Mouse (Mus musculus): ENCODE data around the gene Tead1. TPM values are rescaled to one million over a fixed set of nuclear protein-coding genes. Genes with fewer than 3 reads are reported as not detected.
A peak's percentile ranks its signal among the peaks of the same experiment; 100 is the strongest.

Tead1 gene
- polyA plus RNA-seq, 1 experiment from 2014 or later, result 13.9 TPM

- WGBS, result 63% methylated on average over 4 of the region's 4 CpGs
Observed at GRCm38 (mm10) chr7:112703341-112703740, 24.2 kb downstream of the Tead1 start.

GRCm38 (mm10) chr7:112705870-112706269 is 26.8 kb downstream of the Tead1 start:
- Histone ChIP-seq H3K9me3 (ENCODE audit: control insufficient read depth, low read length) (no peaks in the 10 kb centered on the region), H3K4me3 (ENCODE audit: low read depth, low read length) (no peak overlapping the region), H3K27me3 (ENCODE audit: control insufficient read depth, insufficient read depth, low read length) (no peaks in the 10 kb centered on the region), H3K4me2 (replicated peaks; ENCODE audit: low read depth) (no peak overlapping the region), H3K27ac (replicated peaks) (0 out of 2 replicates have a peak overlapping the region, but pooled peaks have one; percentile 4), H3K4me1 (replicated peaks; ENCODE audit: control insufficient read depth, insufficient read depth) (no peaks in the 10 kb centered on the region; the same call in 1 of the 2 replicates), H3K36me3 (ENCODE audit: control insufficient read depth, insufficient read depth, low read length) (no peaks in the 10 kb centered on the region), H3K9ac (ENCODE audit: low read length) (no peak overlapping the region)
- DNase-seq (ENCODE audit: low spot score) (no peak), ATAC-seq (ENCODE audit: low FRiP score, low TSS enrichment) (peak; percentile 49; the same call in 1 of the 2 replicates)
- WGBS, result 68% methylated on average over 9 of the region's 9 CpGs
- TF ChIP-seq EP300 (optimal IDR thresholded peaks at IDR 0.05) (no peak), CTCF (IDR thresholded peaks at IDR 0.05; ENCODE audit: low read depth) (no peak)

More at GRCm38 (mm10) chr7:112703341-112703740, 24.2 kb downstream of the Tead1 start:
- Histone ChIP-seq H3K4me3 (ENCODE audit: low read depth, low read length) (no peak overlapping the region), H3K36me3 (ENCODE audit: control insufficient read depth, insufficient read depth, low read length) (no peaks in the 10 kb centered on the region), H3K4me1 (replicated peaks; ENCODE audit: control insufficient read depth, insufficient read depth) (no peaks in the 10 kb centered on the region), H3K27me3 (ENCODE audit: control insufficient read depth, insufficient read depth, low read length) (no peaks in the 10 kb centered on the region), H3K9ac (ENCODE audit: low read length) (no peak overlapping the region), H3K4me2 (replicated peaks; ENCODE audit: low read depth) (no peak overlapping the region), H3K27ac (replicated peaks) (no peak overlapping the region), H3K9me3 (ENCODE audit: control insufficient read depth, low read length) (no peaks in the 10 kb centered on the region)
- no peak for ATAC-seq (ENCODE audit: low FRiP score, low TSS enrichment)
- no peak for TF ChIP-seq CTCF (IDR thresholded peaks at IDR 0.05; ENCODE audit: low read depth)
- TF ChIP-seq EP300 (optimal IDR thresholded peaks at IDR 0.05), result no peak
- no peak for DNase-seq (ENCODE audit: low spot score)

GRCm38 (mm10) chr7:112706756-112707155 is 27.6 kb downstream of the Tead1 start:
- DNase-seq (ENCODE audit: low spot score) (no peak), ATAC-seq (ENCODE audit: low FRiP score, low TSS enrichment) (no peak)
- 53% methylated on average over 3 of the region's 4 CpGs for WGBS
- TF ChIP-seq EP300 (optimal IDR thresholded peaks at IDR 0.05), result no peak
- TF ChIP-seq CTCF (IDR thresholded peaks at IDR 0.05; ENCODE audit: low read depth), result no peak
- no peaks in the 10 kb centered on the region; the same call in 1 of the 2 replicates for H3K4me1 ChIP-seq (replicated peaks; ENCODE audit: control insufficient read depth, insufficient read depth)
- H3K27me3 ChIP-seq (ENCODE audit: control insufficient read depth, insufficient read depth, low read length), result no peaks in the 10 kb centered on the region
- no peak overlapping the region for H3K4me3 ChIP-seq (ENCODE audit: low read depth, low read length)
- no peak overlapping the region for H3K9ac ChIP-seq (ENCODE audit: low read length)
- no peak overlapping the region for H3K4me2 ChIP-seq (replicated peaks; ENCODE audit: low read depth)
- H3K9me3 ChIP-seq (ENCODE audit: control insufficient read depth, low read length), result no peaks in the 10 kb centered on the region
- no peak overlapping the region for H3K27ac ChIP-seq (replicated peaks)
- no peaks in the 10 kb centered on the region for H3K36me3 ChIP-seq (ENCODE audit: control insufficient read depth, insufficient read depth, low read length)

GRCm38 (mm10) chr7:112710409-112711107 is 31.4 kb downstream of the Tead1 start:
- no peaks in the 10 kb centered on the region for H3K9me3 ChIP-seq (ENCODE audit: control insufficient read depth, low read length)
- ATAC-seq (ENCODE audit: low FRiP score, low TSS enrichment) (peak; percentile 31; the same call in 1 of the 2 replicates), DNase-seq (ENCODE audit: low spot score) (no peak)
- no peaks in the 10 kb centered on the region for H3K36me3 ChIP-seq (ENCODE audit: control insufficient read depth, insufficient read depth, low read length)
- TF ChIP-seq EP300 (optimal IDR thresholded peaks at IDR 0.05) (no peak), CTCF (IDR thresholded peaks at IDR 0.05; ENCODE audit: low read depth) (no peak)
- no peak overlapping the region for H3K4me3 ChIP-seq (ENCODE audit: low read depth, low read length)
- no peak overlapping the region for H3K9ac ChIP-seq (ENCODE audit: low read length)
- 67% methylated on average over 7 of the region's 7 CpGs for WGBS
- no peaks in the 10 kb centered on the region for H3K27me3 ChIP-seq (ENCODE audit: control insufficient read depth, insufficient read depth, low read length)
- H3K27ac ChIP-seq (replicated peaks), result no peak overlapping the region; the same call in 1 of the 2 replicates
- no peaks in the 10 kb centered on the region; the same call in 1 of the 2 replicates for H3K4me1 ChIP-seq (replicated peaks; ENCODE audit: control insufficient read depth, insufficient read depth)
- no peak overlapping the region for H3K4me2 ChIP-seq (replicated peaks; ENCODE audit: low read depth)

- H3K9ac ChIP-seq (ENCODE audit: low read length), result no peak overlapping the region
- ATAC-seq (ENCODE audit: low FRiP score, low TSS enrichment) (peak; percentile 19; the same call in 1 of the 2 replicates), DNase-seq (ENCODE audit: low spot score) (no peak)
- no peaks in the 10 kb centered on the region for H3K27me3 ChIP-seq (ENCODE audit: control insufficient read depth, insufficient read depth, low read length)
- no peak overlapping the region for H3K27ac ChIP-seq (replicated peaks)
- H3K4me1 ChIP-seq (replicated peaks; ENCODE audit: control insufficient read depth, insufficient read depth), result peaks cover 2% of the 10 kb centered on the region; the same call in 1 of the 2 replicates
- no peak overlapping the region for H3K4me3 ChIP-seq (ENCODE audit: low read depth, low read length)
- no peak overlapping the region for H3K4me2 ChIP-seq (replicated peaks; ENCODE audit: low read depth)
- no peaks in the 10 kb centered on the region for H3K36me3 ChIP-seq (ENCODE audit: control insufficient read depth, insufficient read depth, low read length)
- 72% methylated on average over 5 of the region's 5 CpGs for WGBS
- no peak for TF ChIP-seq EP300 (optimal IDR thresholded peaks at IDR 0.05)
- TF ChIP-seq CTCF (IDR thresholded peaks at IDR 0.05; ENCODE audit: low read depth), result no peak
- H3K9me3 ChIP-seq (ENCODE audit: control insufficient read depth, low read length), result no peaks in the 10 kb centered on the region
Observed at GRCm38 (mm10) chr7:112711977-112712376, 32.9 kb downstream of the Tead1 start.

GRCm38 (mm10) chr7:112713509-112713908 is 34.4 kb downstream of the Tead1 start:
- no peaks in the 10 kb centered on the region for H3K36me3 ChIP-seq (ENCODE audit: control insufficient read depth, insufficient read depth, low read length)
- TF ChIP-seq EP300 (optimal IDR thresholded peaks at IDR 0.05) (no peak), CTCF (IDR thresholded peaks at IDR 0.05; ENCODE audit: low read depth) (peak; percentile 49)
- no peak overlapping the region for H3K9ac ChIP-seq (ENCODE audit: low read length)
- ATAC-seq (ENCODE audit: low FRiP score, low TSS enrichment) (no peak), DNase-seq (ENCODE audit: low spot score) (no peak)
- peaks cover 2% of the 10 kb centered on the region; the same call in 1 of the 2 replicates for H3K4me1 ChIP-seq (replicated peaks; ENCODE audit: control insufficient read depth, insufficient read depth)
- 56% methylated on average over 5 of the region's 5 CpGs for WGBS
- no peaks in the 10 kb centered on the region for H3K9me3 ChIP-seq (ENCODE audit: control insufficient read depth, low read length)
- no peak overlapping the region for H3K4me3 ChIP-seq (ENCODE audit: low read depth, low read length)
- H3K4me2 ChIP-seq (replicated peaks; ENCODE audit: low read depth), result no peak overlapping the region
- no peaks in the 10 kb centered on the region for H3K27me3 ChIP-seq (ENCODE audit: control insufficient read depth, insufficient read depth, low read length)
- no peak overlapping the region for H3K27ac ChIP-seq (replicated peaks)
